Mouse (Mus musculus): ENCODE measurements around the gene Asic4.

Gene Asic4

GRCm38 (mm10) chr1:75463652-75464204 lies 13.5 kb downstream of the Asic4 start:
- in situ Hi-C loops (cut with MboI, MseI): loop anchor here (10.0 kb wide), 1 partner anchor 409 kb away; no protein-coding TSS in a partner anchor

- in situ Hi-C loops (cut with MboI, MseI): loop anchor here (10.0 kb wide), 1 partner anchor 413 kb away; no protein-coding TSS in a partner anchor
Measured at GRCm38 (mm10) chr1:75467215-75467927, 17.1 kb downstream of the Asic4 start.

DNA sequence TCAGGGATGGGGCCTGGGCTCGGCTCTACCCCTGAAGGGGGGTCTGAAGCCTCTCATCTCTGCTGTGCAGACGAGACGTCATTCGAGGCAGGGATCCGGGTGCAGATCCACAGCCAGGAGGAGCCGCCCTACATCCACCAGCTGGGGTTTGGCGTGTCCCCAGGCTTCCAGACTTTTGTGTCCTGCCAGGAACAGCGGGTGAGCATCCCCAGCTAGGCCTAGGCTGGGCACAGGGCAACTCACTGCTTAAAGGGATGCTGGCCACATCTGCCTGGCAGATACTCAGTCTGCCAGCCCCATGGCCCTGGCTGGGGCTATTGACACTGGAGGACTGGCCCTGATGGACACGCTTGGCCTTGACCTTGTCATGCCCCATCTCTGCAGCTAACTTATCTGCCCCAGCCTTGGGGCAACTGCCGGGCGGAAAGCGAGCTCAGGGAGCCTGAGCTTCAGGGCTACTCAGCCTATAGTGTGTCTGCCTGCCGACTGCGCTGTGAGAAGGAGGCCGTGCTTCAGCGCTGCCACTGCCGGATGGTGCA lies 19.1 kb downstream of the Asic4 start:
- in situ Hi-C loops (cut with MboI, MseI): loop anchor here (10.0 kb wide), 1 partner anchor 415 kb away; no protein-coding TSS in a partner anchor

DNA sequence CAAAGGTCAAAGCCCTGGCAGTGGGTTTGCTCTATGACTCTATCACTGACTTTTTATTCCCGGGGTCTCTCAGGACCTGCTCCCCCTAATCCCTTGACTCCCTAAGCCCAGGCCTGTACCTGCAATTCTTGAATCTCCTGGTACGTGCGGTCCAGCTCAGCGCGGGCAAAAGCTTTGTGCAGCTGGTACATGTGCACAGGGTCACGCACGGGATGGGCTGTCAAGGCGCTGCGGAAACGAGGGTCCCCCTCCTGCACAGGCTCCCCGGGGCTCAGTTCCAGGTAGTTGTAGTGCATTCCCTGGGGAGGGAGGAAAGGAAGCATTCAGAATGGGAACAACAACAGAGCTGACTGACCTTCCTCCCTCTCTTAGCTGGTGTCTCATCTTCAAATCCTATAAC lies 26.2 kb downstream of the Asic4 start:
- in situ Hi-C loops (cut with MboI, MseI): loop anchor here (5.0 kb wide), 1 partner anchor 46 kb away; the partner anchor contains the start of gene Stk11ip

GRCm38 (mm10) chr1:75477264-75477965 lies 27.2 kb downstream of the Asic4 start:
- in situ Hi-C loops (cut with MboI, MseI): loop anchor here (5.0 kb wide), 1 partner anchor 45 kb away; the partner anchor contains the start of gene Stk11ip

GRCm38 (mm10) chr1:75477966-75478290 lies 27.7 kb downstream of the Asic4 start:
- in situ Hi-C loops (cut with MboI, MseI): loop anchor here (5.0 kb wide), 1 partner anchor 44 kb away; the partner anchor contains the start of gene Stk11ip

DNA sequence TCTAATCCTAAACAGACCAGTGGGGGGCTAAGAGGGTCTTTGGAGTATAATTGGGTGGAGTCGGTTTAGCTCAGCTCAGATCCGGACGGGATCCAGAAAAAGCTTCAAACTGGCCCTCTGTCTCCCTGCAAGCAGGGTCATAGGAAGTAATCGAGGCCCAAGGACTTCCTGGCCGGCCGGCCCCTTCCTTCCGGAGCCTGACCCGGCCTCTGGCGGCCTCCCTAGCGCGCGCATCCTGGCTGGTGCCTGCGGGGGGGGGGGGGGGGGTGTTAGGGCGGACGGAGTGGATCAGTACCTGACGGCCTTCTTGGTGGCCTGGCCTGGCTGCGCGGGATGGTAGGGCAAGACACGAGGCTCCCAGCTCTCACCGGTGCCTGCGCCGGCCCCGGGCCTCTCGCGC lies 28.3 kb downstream of the Asic4 start:
- in situ Hi-C loops (cut with MboI, MseI): loop anchor here (5.0 kb wide), 1 partner anchor 44 kb away; the partner anchor contains the start of gene Stk11ip

GRCm38 (mm10) chr1:75478916-75479634 lies 28.8 kb downstream of the Asic4 start, which contains the start of the genes Chpf and Tmem198:
Gene Chpf, minus strand, starts transcription at chr1:75479307.
Gene Tmem198, plus strand, starts transcription at chr1:75479532.
- in situ Hi-C loops (cut with MboI, MseI): loop anchor here (5.0 kb wide), 1 partner anchor 43 kb away; the partner anchor contains the start of gene Stk11ip

GRCm38 (mm10) chr1:75479635-75479989 lies 29.4 kb downstream of the Asic4 start:
- in situ Hi-C loops (cut with MboI, MseI): loop anchor here (5.0 kb wide), 1 partner anchor 43 kb away; the partner anchor contains the start of gene Stk11ip

- in situ Hi-C loops (cut with MboI, MseI): no loop called here
Measured at GRCm38 (mm10) chr1:75480036-75480435, 29.8 kb downstream of the Asic4 start.

- in situ Hi-C loops (cut with MboI, MseI): no loop called here
Measured at GRCm38 (mm10) chr1:75480735-75481134, 30.5 kb downstream of the Asic4 start.

DNA sequence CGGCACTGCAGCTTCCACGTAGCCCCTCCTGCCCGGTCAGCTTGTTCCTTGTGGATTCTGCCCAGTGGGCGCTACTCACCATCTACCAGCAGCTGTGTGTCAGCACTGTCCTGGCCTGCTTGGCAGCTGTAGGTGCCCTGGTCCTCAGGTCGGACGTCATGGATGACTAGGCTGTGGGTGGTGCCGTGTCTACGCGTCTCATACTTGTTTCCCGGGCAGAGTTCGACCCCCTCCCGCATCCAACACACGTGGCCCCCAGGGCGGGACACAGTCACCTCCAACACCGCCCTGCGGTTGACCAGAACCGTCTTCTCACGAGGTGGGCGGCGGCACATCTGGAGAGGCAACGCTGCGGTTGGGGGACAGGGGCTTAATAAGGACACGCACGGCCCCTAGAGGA lies 36.3 kb downstream of the Asic4 start:
- in situ Hi-C loops (cut with MboI, MseI): no loop called here

DNA sequence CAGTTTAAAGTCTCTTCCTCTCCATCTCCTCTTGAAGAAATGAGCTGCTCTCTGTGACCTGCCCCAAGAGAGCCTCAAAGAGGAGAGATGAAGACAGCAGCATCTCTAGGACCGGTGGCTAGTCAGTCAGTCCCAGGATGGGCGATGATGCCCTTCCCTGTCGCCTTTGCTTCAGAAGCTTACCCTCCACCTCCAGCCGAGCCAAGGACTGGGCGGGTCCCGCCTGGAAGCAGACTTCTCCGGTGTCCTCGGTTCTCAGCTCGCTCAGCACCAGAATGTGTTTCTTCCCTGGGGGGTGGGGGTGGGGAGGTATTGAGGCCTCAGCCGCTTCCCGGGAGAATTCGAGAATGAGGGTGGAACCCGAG lies 36.8 kb downstream of the Asic4 start:
- in situ Hi-C loops (cut with MboI, MseI): no loop called here

- in situ Hi-C loops (cut with MboI, MseI): no loop called here
Measured at GRCm38 (mm10) chr1:75487405-75488161, 37.3 kb downstream of the Asic4 start.

DNA sequence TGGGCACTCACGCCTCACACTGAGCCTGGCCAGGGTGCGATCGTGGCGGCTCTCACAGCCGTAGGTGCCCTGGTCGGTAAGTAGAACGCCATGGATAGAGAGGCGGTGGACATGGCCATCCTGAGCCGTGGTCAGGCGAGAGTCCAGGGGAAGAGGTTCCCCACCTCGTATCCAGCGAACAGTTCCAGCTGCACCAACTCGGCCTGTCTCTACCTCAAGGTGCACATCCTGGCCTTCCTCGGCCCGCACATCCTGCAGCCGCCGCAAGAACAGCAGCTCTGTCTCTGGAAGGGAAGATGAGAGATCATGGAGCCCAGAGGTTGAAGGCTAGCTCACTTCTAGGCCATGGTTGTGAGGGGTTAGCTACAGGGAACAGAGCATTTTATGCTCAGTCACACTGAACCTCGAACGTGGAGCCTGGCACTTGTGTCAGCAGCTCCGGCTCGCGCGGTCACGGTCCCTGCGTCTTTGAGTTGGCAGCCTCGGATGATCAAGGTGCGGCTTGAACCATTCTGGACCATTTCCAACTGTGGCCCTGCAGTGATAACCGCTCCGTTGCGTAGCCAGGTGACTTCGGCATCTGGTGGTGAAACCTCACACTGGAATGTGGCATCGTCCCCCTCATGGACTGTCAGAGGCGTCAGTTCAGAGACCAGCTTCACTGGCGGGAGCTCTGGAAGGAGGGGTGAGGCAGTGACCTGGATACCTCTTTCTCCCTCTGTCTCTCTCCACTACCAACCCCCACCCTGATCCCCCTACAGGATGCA lies 40.7 kb downstream of the Asic4 start:
- in situ Hi-C loops (cut with MboI, MseI): loop anchor here (5.0 kb wide), 1 partner anchor 61 kb away; no protein-coding TSS in a partner anchor

- in situ Hi-C loops (cut with MboI, MseI): loop anchor here (5.0 kb wide), 1 partner anchor 60 kb away; no protein-coding TSS in a partner anchor
Measured at GRCm38 (mm10) chr1:75492579-75493170, 42.4 kb downstream of the Asic4 start.

DNA sequence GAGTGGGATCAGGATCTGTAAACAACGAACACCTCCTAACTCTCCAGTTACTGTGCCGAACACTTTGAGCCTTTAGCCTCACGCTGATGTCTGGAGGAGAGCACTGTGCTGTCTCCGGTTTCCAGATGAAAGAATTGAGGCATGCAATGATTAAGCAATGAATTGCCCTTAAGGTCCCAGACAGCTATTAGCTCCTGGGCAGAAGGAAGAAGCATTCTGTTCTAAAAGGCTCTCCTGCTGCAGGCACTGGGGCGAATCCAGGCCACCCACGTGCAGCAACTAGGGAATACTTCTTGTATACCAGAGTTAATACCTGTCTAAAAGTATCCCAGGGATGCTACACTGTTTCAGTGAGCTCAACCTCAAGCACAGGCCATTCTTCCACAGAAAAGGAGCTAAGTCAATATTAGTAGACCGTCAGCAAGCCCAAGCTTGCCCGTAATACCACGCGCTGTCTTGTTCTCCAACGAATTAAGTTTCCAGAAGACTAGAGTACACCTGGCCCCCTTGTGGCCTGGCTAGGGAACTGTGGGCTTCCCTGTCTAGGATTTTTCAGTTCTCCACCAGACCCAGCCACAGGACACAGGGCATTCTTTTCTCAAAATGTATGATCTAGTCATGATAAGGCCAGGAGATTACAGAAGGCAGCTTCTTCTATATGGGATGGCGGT lies 44.8 kb downstream of the Asic4 start:
- in situ Hi-C loops (cut with MboI, MseI): loop anchor here (5.0 kb wide), 1 partner anchor 57 kb away; no protein-coding TSS in a partner anchor

DNA sequence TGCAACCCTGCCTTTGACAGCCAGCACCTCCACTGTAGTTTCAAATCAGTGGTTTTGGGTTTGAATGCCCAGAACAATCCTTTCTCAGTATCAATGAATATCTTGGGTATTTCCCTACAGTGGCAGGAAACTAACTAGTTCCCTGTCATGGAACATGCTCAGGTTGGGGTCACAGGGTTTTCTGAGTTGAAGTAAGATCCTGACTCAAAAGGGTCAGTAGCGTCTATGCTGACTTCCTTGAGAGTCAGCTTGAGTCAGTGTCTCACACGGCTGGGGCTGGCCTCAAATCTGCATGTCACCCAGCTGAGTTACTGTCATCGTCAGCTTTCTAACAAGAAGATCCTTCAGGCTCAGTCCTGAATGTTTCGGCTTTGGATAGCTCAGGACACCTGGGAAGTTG lies 48.7 kb downstream of the Asic4 start:
- in situ Hi-C loops (cut with MboI, MseI): no loop called here

GRCm38 (mm10) chr1:75499441-75499840 lies 49.2 kb downstream of the Asic4 start:
- in situ Hi-C loops (cut with MboI, MseI): no loop called here

Data from regulatory T cell (primary cell).